Mouse (Mus musculus) C2C12 (cell line): ENCODE results near the gene Nemp1. TPM values are rescaled to one million over a fixed set of nuclear protein-coding genes. Genes with fewer than 3 reads are reported as not detected.
"Not testable (repeated sequence)": the region's sequence is repeated elsewhere in the genome, so short reads cannot be mapped to it uniquely, and the experiment has no call there.

Experiments used
- H3K27me3 ChIP-seq: one replicate; pipeline ENCODE4 v1.6.1; 2011; ENCODE audit not compliant: control insufficient read depth, insufficient read depth, insufficient read length
- H3K36me3 ChIP-seq: one replicate; pipeline ENCODE4 v1.6.1; 2011; ENCODE audit not compliant: control insufficient read depth, insufficient read depth
- H3K4me3 ChIP-seq: one replicate; pipeline ENCODE4 v1.5.1; 2011; ENCODE audit warnings: mild to moderate bottlenecking, control low read depth; ENCODE audit not compliant: poor library complexity, insufficient read depth, severe bottlenecking
- H3K79me2 ChIP-seq: one replicate; pipeline ENCODE4 v1.6.1; 2011; ENCODE audit not compliant: control insufficient read depth, insufficient read depth
- H3K79me3 ChIP-seq: one replicate; pipeline ENCODE4 v1.6.1; 2011; ENCODE audit warnings: low read depth, control low read depth
- H3ac ChIP-seq: one replicate; pipeline ENCODE3; 2011; ENCODE audit warnings: low read depth; ENCODE audit not compliant: control insufficient read depth, insufficient read length
- CEBPB ChIP-seq: IDR thresholded peaks from one replicate; pipeline ENCODE4 v1.6.1; 2011; ENCODE audit warnings: low read depth, mild to moderate bottlenecking, control low read depth, moderate library complexity
- CTCF ChIP-seq: IDR thresholded peaks from one replicate; pipeline ENCODE4 v1.5.1; 2011; ENCODE audit not compliant: control insufficient read depth, insufficient read depth, insufficient read length
- FOSL1 ChIP-seq: IDR thresholded peaks from one replicate; pipeline ENCODE4 v1.8.0; 2011; ENCODE audit warnings: mild to moderate bottlenecking, low read length; ENCODE audit not compliant: poor library complexity, insufficient read depth, severe bottlenecking
- MAX ChIP-seq: IDR thresholded peaks from one replicate; pipeline ENCODE4 v1.6.1; 2011; ENCODE audit warnings: mild to moderate bottlenecking, control low read depth
- MYOD1 ChIP-seq: IDR thresholded peaks from one replicate; pipeline ENCODE4 v1.6.1; 2011; ENCODE audit warnings: low read depth; ENCODE audit not compliant: control insufficient read depth, insufficient read length
- MYOG ChIP-seq: IDR thresholded peaks from one replicate; pipeline ENCODE4 v1.6.1; 2011; ENCODE audit not compliant: control insufficient read depth, insufficient read length; ENCODE audit errors: extremely low read depth
- USF1 ChIP-seq: IDR thresholded peaks from one replicate; pipeline ENCODE4 v1.6.1; 2011; ENCODE audit warnings: low read depth, mild to moderate bottlenecking, control low read depth, moderate library complexity
- polyA plus RNA-seq: library from polyadenylated mRNA; unstranded; fragments of >200 nt; fragmentation: generic; extraction: Trizol; gene quantifications from one replicate; pipeline ENCODE4 v1.2.1, GENCODE M21; 2012; ENCODE audit warnings: missing spikeins

Gene Nemp1
- polyA plus RNA-seq, 1 experiment = 6.8 TPM

GRCm38 (mm10) chr10:127642772-127643552, 23.7 kb upstream of the Nemp1 start, which contains the start of gene Stat6:
Gene Stat6 (plus strand): TSS chr10:127642986.
- no peaks in the 10 kb centered on the region for H3K27me3 ChIP-seq
- H3K79me2 ChIP-seq = no peaks in the 10 kb centered on the region
- no peaks in the 10 kb centered on the region for H3K36me3 ChIP-seq
- H3K79me3 ChIP-seq = no peaks in the 10 kb centered on the region
- H3ac ChIP-seq = no peak within 1 kb of the TSS
- H3K4me3 ChIP-seq = no peak within 1 kb of the TSS
- TF ChIP-seq MAX (no peak), MYOG (no peak), CTCF (no peak), FOSL1 (no peak), MYOD1 (no peak), CEBPB (no peak), USF1 (no peak)

- no peaks in the 10 kb centered on the region for H3K79me2 ChIP-seq
- H3K36me3 ChIP-seq = no peaks in the 10 kb centered on the region
- H3K27me3 ChIP-seq = no peaks in the 10 kb centered on the region
- no peaks in the 10 kb centered on the region for H3K79me3 ChIP-seq
- no peak overlapping the region for H3ac ChIP-seq
- no peak overlapping the region for H3K4me3 ChIP-seq
- TF ChIP-seq CEBPB (no peak), FOSL1 (no peak), MYOD1 (no peak), CTCF (no peak)
These were observed 23.0 kb upstream of the Nemp1 start for GRCm38 (mm10) chr10:127643553-127644238.

- Histone ChIP-seq H3K4me3 (no peak overlapping the region), H3ac (no peak overlapping the region), H3K79me3 (no peaks in the 10 kb centered on the region), H3K79me2 (no peaks in the 10 kb centered on the region), H3K36me3 (no peaks in the 10 kb centered on the region), H3K27me3 (no peaks in the 10 kb centered on the region)
- TF ChIP-seq MYOD1 (no peak), CTCF (no peak), MYOG (no peak), CEBPB (no peak), MAX (no peak), FOSL1 (no peak), USF1 (no peak)
These were observed 20.9 kb upstream of the Nemp1 start for GRCm38 (mm10) chr10:127645791-127646190.

GRCm38 (mm10) chr10:127652906-127653638, 13.6 kb upstream of the Nemp1 start:
- TF ChIP-seq CEBPB (no peak), USF1 (no peak)
- no peaks in the 10 kb centered on the region for H3K36me3 ChIP-seq
- no peak overlapping the region for H3K4me3 ChIP-seq
- no peak overlapping the region for H3ac ChIP-seq
- H3K79me2 ChIP-seq = no peaks in the 10 kb centered on the region
- H3K27me3 ChIP-seq = no peaks in the 10 kb centered on the region
- no peaks in the 10 kb centered on the region for H3K79me3 ChIP-seq

- no peaks in the 10 kb centered on the region for H3K79me2 ChIP-seq
- TF ChIP-seq MYOG (no peak), USF1 (no peak), MAX (no peak), FOSL1 (no peak), CEBPB (no peak), MYOD1 (no peak), CTCF (no peak)
- H3K4me3 ChIP-seq = no peak overlapping the region
- no peaks in the 10 kb centered on the region for H3K79me3 ChIP-seq
- H3ac ChIP-seq = no peak overlapping the region
- H3K36me3 ChIP-seq = peaks cover 3% of the 10 kb centered on the region
- H3K27me3 ChIP-seq = no peaks in the 10 kb centered on the region
These were observed 11.6 kb upstream of the Nemp1 start for GRCm38 (mm10) chr10:127654970-127655579.

GRCm38 (mm10) chr10:127657617-127658016, 9.1 kb upstream of the Nemp1 start:
- not testable (repeated sequence) for H3K79me3 ChIP-seq, H3K27me3 ChIP-seq, H3ac ChIP-seq, H3K4me3 ChIP-seq
- Histone ChIP-seq H3K36me3 (peaks cover 23% of the 10 kb centered on the region), H3K79me2 (peaks cover 18% of the 10 kb centered on the region)
